Mouse (Mus musculus) urinary bladder, postnatal 10 days (tissue): ENCODE results near the gene Ankrd13a.
A peak's percentile ranks its signal among the peaks of the same experiment; 100 is the strongest.

Source experiments
- DNase-seq: peaks from one replicate; pipeline ENCODE4 v3.0.0; 2022; ENCODE audit warnings: low spot score

Ankrd13a gene

GRCm38 (mm10) chr5:114766686-114767085 is 7.8 kb upstream of the Ankrd13a start:
- DNase-seq, result no peak

GRCm38 (mm10) chr5:114767185-114767584 is 7.3 kb upstream of the Ankrd13a start:
- no peak for DNase-seq

DNA sequence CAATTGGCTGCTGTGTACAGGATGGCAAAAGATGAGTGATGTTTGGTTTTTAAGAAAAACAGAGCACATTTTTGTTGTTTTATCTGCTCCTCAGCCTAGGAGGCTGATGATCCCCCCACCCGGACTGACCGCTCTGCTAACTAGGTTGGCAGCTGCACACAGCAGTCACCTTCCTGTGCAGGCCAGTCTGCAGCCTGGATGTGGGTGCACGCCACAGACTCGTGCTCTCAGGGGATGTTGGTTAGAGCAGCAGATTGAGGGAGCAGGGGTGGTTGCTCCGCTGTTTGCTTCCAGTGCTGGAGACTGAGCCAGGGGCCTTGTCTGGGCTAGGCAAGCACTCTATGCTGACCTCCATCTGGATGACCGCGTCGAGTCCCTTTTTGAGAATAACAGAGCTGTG is 4.7 kb upstream of the Ankrd13a start:
- DNase-seq, result no peak

GRCm38 (mm10) chr5:114771796-114772195 is 2.7 kb upstream of the Ankrd13a start:
- no peak for DNase-seq

- DNase-seq, result no peak
Observed at GRCm38 (mm10) chr5:114772456-114773203, 1.8 kb upstream of the Ankrd13a start.

GRCm38 (mm10) chr5:114773211-114773710 is 1.2 kb upstream of the Ankrd13a start:
- DNase-seq, result peak; percentile 93

GRCm38 (mm10) chr5:114773780-114774179 is 697 bp upstream of the Ankrd13a start:
- DNase-seq, result no peak

- no peak for DNase-seq
Observed at GRCm38 (mm10) chr5:114775056-114775979, 841 bp downstream of the Ankrd13a start, which contains the start of gene Git2. Gene Git2, minus strand, starts transcription at chr5:114775517.

DNA sequence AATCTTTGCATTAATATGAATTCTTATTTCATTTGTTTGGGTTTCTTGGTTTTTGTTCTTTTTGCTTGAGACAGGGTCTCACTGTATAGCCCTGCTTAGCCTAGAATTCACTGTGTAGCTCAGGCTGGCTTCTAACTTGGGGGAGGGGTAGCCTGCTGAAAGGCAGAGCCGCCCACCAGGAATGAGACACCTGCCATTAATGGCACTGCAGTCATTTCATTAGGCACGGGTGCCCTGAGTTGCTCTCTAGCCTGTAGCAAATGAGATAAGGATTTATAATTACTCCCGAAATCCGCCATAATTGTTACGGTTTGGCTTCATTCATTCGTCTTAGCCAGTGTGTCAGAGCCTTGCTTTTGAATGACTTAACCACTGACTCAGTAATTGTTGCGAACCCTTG is 1.7 kb downstream of the Ankrd13a start:
- DNase-seq, result no peak

GRCm38 (mm10) chr5:114779956-114780489 is 5.5 kb downstream of the Ankrd13a start:
- DNase-seq, result no peak

GRCm38 (mm10) chr5:114780912-114781311 is 6.4 kb downstream of the Ankrd13a start:
- DNase-seq, result no peak

DNA sequence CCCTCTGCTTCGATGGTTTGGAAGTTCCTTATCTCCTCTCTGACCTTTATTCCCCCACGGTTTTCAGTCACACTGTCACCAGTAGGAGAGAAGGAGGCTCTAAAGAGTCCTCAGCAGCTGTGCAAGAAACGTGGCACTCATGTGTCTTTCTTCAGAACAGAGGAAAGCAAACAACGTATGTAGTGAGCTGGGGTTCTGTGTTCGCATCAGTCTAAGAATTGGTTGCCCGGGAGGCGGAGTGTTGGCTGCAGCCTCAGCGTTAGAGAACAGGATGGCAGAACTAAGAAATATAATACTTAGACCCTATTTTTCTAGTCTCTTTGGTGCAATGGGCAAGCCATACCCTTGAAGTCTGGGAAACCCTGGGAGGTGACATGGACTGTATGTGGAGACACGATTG is 8.5 kb downstream of the Ankrd13a start:
- DNase-seq, result no peak

- no peak for DNase-seq
Observed at GRCm38 (mm10) chr5:114783405-114784163, 9.1 kb downstream of the Ankrd13a start.

DNA sequence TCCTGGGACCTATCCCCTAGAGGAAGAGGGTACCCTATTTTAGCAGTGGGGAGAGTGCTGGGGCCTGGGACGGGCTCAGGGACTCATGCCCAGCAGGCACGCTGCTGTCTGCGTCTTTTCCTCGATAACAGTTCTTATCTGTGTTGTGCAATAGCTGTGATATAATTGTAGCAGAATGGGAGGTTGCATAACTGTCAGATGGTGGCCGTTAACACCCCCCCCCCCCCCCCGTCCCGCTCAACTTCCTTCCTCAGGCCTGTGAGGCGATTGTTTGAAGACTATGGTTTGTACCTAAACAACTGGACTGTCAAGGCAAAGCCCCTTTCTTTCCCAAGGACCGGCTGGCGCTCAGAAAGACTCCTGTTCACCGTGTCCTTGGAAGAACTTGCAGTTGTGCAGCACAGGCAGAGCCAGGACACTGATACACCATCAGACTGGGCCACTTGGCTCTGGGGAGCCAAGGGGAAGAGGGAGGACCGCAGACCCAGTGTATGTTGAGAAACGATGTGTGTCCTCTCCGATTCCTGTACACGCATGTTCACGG is 10.2 kb downstream of the Ankrd13a start:
- no peak for DNase-seq

GRCm38 (mm10) chr5:114785196-114785595 is 10.7 kb downstream of the Ankrd13a start:
- DNase-seq, result no peak

DNA sequence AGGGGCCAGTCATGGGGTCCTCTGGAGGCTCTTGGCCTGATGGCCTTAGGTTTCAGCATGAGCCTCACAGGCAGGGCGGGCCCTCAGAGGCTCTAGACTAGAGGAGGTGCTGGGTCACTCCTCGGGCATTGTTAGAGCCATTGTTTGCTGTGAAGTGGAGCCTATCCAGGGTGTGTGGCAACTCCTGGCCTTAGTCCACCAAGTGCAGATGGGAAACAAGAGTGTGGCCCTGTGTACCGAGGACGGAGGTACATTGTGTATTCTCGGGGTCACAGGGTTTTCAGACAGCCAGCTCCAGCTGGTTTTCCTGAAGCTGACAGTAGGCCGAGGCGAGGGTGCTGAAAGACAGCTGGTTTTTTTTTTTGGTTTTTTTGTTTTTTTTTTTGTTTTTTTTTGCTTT is 18.8 kb downstream of the Ankrd13a start:
- no peak for DNase-seq

GRCm38 (mm10) chr5:114794609-114795008 is 20.1 kb downstream of the Ankrd13a start:
- no peak for DNase-seq

DNA sequence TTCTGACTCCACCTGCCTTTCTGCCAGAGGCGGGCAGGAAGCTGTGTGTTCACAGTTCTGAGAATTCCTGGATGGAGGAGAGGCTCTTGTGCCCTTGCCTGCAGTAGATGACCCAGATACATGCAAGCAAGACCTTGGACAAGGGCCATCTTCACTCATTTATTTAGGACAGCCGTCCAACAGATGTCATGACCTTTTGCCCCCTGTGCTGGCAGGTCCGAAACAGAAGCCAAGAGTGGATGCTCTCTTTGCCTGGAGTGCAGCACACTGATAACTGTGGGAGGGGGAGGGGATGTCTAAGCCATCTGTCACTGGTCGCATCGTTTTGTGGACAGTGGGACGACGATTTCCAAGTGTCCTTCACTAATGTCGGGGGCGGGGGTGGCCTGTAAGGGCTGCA is 20.8 kb downstream of the Ankrd13a start:
- no peak for DNase-seq

- DNase-seq, result no peak
Observed at GRCm38 (mm10) chr5:114795653-114796052, 21.2 kb downstream of the Ankrd13a start.

DNA sequence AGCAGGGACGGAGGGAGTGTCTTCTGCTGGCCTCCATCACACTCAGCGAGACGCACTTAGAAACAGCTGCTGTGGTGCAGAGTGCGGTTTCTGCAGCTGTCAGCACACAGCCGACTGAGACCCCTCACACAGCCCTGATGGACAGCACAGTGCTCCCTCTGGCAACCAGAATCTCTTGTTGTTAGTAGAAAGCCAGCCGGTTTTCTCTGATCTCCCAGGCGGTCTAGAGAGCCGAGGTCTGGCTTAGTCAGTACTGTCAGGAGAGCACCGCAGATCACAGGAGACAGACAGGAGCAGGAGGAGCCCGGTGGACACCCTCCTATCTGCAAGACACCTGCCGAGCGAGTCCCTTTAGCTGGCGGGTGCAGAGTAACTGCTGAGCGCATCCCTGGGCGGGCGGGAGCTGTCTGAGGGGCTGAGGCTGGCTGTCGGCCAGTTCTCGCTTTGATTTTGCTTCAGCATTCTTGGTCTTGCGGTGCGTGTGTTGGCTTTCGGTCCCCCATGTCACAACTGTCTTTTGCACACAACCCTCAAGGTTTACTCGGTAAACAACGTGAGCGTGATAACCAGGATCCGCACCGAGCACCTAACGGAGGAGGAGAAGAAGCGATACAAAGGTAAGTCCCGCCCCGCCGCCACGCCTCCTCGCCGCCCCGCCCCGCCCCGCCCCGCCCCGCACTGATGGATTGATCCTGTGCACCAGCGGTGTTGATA is 22.0 kb downstream of the Ankrd13a start:
- DNase-seq, result no peak

- DNase-seq, result no peak
Observed at GRCm38 (mm10) chr5:114797253-114797652, 22.8 kb downstream of the Ankrd13a start.
